Mouse (Mus musculus) monocyte, adult 2 months (primary cell): Measurements from ENCODE around the gene Ak4.

ENCODE experiments used
- DNase-seq, 2 experiments: peaks; one replicate each; pipeline ENCODE4 v3.0.0; 2022; ENCODE audit warnings: low spot score in 2 of 2, low read depth in 1 of 2

Gene Ak4

DNA sequence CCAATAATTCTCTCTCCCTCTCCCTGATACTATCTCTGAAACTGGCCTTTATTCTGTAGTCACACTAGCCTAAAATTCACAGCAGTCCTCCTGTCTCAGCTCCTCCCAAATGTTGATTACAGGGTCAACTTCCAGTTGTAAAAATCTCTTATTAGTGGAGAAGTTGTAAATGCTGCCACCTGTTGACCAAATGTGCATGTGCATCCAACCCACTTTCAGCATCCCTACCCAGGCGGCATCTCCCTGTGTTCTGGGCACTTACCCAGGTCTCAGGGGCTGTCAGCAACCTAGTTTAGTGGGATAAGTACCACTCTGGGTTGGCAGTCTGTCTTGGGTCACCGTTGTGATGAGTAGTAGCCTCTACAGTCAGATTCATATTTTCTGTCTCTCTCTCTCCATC lies 39.3 kb downstream of the Ak4 start:
- no peak for DNase-seq

DNA sequence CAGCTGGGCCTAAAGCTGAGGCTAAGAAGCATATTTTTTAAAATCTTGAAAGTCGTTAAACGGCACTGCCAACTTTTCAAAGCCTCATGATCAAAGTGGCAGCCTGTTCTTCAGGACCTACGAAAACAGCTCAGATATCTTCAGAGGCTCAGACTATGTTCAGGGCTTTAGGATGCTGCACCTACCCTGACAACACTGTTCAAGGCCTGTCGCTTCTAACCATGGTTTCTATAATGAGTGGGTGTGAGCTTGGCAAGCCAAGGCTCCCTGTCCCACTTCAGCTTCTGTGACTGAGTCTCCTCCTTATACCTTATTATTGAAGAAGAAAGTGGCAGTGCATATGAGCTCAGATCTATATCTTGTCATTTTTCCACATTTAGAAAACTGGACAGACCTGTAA lies 40.3 kb downstream of the Ak4 start:
- DNase-seq = no peak

DNA sequence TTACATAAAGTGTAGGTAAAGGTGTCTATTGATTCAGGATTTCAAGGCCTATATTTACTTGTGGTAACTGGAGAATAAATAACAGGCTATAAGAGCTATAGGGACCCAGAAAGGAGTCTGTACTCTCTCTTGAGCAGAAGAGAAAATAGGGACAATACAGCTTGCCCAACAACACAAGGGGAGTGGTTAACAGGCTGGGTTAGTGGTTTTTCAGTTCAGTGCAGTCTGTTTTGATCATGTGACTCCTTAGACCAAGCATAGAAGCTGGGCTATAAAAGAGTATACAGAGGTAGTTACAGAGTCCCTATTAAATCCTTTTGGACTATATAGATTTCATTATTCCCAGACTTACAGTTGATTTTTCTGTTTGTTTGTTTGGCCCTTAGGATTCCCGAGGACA lies 41.0 kb downstream of the Ak4 start:
- no peak for DNase-seq

DNA sequence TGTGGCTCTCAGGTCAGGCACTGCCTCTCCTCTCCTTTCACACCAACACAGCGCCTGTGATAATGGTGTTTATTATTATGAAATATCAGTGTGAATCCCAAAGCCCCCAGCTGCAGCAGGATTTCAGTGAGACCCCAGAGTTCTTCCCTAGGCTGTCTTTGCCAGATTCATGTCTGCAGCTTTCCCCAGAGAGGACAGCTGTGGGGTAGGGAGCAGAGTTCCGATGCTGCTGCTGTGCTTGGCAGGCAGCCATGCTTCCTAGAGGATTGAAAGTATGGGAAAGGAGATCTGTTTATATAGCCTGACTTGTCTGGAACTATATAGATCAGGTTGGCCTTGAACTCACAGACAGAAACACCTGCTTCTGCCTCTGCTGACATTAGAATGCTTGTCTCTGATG lies 43.0 kb downstream of the Ak4 start:
- DNase-seq = no peak

DNA sequence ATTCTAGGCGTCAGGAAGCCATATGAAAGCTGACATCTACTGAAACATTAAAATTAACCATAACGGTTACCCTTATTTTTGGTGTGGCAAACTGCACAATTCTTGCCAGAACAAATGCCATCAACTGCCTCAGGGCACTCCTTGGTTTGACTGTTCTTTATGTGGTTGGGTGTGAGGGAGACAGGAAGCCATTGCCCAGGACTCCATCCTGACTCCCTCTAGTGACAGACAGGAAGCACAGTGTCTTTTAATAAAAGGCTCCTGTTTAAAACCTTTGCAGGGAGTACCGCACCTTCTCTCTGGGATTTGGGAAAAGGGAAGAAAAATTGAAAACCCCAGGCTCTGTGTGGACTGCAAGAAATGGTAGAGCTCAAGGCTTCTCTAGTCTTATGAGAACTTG lies 47.2 kb downstream of the Ak4 start:
- no peak for DNase-seq

DNA sequence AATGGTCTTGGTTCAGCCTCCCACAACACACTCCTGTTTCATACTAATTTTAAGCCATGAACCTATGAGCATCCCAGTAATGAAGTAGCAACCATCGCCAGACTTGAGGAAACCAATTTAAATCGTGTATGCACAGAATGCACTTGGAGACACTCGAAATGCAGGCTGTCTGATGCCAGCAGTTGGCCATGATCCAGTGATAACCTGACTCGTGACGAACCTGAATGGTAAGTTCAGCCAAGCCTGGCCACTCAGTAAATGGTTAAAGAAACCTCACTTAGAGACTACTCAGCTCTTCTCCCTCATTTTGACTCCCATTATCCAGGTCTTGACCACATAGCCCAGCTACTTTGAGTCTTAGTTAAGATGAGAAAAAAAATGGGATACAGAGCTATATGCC lies 50.2 kb downstream of the Ak4 start:
- no peak for DNase-seq

GRCm38 (mm10) chr4:101470543-101470942 lies 51.5 kb downstream of the Ak4 start:
- no peak for DNase-seq

- DNase-seq = no peak
Observed at GRCm38 (mm10) chr4:101472767-101473166, 53.7 kb downstream of the Ak4 start.

DNA sequence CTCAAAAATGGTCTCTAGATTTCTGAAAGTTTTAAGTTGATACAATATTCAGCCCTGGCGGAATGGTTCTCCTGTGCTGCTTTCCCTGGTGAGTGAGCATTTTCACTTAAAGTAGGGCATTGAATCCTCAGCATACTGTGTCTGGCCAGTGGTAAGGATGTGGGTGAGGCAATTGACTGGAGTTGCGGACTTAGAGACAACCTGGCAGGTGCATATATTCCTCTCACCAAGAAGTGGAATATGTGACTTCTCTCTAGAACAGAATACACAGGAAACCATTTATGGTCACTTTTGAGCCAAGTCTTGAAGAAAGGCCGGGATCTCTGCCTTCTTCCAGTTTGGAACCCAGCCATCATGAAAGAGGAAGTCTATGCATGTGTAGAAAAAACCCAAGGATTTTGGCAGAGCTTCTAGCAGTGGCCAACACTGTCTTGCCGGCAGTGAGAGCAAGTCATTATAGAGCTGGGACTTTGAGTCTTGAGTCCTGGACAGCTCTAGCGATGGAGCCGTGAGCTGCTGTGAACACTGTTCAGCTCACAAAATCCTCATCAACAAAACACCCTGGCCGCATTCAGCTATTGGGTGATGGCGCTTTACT lies 71.3 kb downstream of the Ak4 start:
- DNase-seq = no peak

DNA sequence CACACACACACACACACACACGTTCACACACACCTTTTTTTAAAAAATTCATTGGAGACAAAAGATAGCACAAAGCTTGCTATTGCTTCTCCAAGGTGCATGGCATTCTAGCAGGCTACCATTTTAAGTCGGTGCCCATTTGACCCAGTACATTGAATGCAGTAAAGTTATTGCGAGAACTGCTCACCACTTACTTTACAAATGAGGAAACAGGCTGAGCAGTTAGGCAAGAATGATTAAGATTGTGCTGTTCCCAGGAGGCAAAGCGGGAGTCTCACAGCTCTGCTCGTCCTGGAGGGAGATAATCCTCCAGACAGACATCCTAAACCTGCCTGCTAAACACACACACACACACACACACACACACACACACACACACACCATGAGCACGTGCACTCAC lies 72.6 kb downstream of the Ak4 start:
- no peak for DNase-seq

DNA sequence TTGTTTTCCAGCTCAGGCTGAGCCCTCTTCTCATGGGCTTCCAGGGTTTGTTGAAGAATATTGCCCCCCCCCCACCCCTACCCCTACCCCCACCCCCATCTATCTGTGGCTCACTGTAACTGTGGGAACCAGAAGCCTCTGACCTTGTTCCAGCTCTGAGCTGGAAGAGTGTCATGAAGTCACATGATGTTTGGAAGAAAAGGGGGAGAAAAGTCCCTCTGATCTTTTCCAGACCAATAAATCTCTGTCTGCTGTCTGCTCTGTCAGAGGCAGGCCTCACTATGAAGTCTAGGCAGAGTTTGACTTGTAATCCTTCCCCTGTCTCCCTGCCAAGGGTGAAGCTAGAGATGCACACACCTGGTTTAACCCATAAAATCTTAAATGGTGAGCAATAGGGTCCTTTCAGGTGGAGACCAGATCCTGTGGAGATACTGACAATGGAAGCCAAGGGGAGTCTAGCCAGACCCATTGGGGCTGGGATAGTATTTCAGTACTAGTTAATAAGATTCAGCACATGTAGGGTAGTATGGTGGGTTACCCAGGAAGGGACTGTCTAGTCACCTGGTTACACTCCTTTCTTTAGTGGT lies 74.6 kb downstream of the Ak4 start:
- DNase-seq = no peak

DNA sequence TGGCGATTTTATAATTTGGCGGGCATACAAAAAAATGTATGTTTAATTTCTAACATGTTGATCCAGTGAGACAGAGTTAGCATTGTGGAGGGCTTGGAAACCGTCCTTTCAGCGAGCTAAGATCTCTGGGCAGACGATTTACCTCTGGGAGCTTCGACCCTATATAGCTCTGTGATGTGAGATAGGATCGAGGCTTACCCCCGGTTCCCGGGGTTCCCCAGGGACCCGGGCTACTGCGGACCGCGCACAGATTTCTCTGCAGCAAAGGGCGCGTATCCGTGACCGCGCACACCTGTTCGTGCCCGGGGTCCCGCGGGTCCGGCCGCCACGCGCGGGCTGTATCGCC lies 77.1 kb downstream of the Ak4 start:
- no peak for DNase-seq

DNA sequence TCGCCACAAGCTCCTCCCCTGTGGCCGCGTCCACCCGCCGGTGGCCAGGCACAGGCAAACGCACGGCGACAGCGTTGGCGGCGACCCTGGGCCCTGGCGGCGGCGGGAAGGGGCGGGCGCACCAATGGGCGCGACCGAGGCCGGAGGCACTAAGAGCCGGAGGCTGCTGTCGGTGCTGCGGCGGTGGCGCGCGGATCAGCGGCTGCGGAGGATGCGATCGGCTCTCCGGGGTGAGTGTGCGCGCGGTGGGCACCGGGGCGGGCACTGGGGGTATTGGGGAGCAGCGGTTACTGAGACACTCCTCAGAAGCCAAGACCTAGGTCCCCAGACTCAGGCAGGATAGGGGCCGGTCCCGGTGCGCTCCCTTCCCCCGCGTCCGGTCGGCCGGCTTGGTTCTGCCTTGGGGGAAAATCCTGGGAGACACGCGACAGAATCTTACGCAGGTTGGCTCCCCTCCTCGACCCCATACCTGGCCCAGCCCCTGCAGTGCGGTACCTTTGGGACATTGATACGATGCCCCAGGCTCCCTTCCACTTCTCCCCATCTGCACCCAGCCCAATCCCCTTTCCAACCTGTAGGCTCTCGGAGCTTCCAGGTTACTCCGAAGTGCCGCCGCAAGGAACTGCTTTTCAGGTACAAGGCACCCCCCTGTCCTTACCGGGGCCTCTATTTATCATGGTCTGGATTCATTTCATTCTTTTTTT lies 77.6 kb downstream of the Ak4 start, which contains the start of gene Dnajc6:
TSS of gene Dnajc6 (plus strand) at position 115 of the 704 bp plus-strand sequence.
- DNase-seq = no peak

DNA sequence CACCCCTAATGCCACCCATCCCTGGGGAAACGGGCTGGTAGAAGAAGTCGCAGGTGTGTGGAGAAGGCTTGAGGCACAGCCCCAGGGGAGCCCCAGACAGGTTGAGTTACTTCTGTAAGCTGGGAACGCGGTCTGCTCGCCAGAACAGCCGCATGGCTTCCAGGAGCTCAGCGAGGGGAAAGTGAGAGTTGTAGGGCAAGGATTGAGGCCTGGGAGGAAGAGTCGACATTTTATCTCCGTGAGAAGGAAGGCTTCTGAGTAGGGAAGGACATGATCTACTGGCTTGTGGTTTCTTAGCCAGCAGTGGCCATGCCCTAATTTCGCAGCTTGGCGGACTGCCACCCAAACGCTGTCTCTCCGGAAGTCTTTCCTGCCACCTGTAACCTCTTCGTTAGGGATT lies 78.3 kb downstream of the Ak4 start:
- DNase-seq = no peak

- no peak for DNase-seq
Observed at GRCm38 (mm10) chr4:101504470-101505007, 85.5 kb downstream of the Ak4 start.

GRCm38 (mm10) chr4:101505966-101506365 lies 86.9 kb downstream of the Ak4 start:
- no peak for DNase-seq

DNA sequence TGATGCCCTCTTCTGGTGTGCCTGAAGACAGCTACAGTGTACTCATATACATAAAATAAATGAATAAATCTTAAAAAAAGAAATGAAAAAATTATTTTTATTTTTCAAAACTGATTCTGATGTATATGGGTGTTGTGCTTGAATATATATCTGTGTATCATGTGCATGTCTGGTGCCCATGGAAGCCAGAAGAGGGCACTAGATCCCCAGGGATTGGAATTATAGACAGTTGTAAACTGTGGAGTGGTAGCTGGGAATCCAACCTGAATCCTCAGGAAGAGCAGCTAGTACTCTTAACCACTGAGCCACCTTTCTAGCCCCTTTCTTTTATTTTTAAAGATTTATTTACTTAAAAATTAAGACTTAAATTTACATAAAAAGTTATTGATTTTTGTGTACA lies 87.3 kb downstream of the Ak4 start:
- DNase-seq = no peak

DNA sequence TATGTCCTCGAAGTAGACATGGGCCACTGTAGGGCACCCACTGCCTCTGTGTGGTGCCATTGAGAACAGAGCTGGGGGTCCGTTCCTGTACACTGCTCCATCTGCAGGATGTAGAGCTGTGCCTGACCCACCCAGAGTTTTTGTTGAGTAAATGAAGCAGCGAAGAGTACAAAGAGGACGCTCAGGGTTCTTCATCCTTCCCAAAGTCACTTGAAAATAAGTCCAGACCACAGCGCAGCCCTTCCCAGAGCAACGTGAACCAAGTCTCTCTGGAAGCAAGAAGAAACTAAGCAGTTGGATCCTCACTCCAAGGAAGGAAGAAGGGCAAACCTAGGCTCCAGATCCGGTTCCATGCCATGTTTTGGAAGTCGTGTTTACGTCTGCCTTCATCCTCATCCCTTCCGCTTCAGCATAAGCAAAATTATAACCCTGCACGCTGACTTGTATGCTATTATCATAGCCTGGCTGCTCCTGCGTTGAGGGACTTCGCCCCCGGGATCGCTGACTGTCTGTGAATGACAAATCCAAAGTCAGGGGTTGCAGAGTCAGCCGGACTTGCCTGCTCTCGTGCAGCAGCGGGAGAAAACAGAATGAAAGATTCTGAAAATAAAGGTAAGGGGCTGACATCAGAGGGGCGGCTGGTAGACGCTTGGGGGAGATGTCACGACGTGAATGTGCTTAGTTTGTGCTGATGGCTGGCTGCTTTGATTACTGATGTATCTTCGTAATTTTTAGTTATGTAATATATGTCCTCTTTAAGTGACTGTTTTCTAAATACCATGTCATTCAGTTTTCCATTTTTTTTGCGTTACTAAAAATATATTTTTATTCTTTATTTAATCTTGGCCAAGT lies 88.7 kb downstream of the Ak4 start:
- DNase-seq = no peak

DNA sequence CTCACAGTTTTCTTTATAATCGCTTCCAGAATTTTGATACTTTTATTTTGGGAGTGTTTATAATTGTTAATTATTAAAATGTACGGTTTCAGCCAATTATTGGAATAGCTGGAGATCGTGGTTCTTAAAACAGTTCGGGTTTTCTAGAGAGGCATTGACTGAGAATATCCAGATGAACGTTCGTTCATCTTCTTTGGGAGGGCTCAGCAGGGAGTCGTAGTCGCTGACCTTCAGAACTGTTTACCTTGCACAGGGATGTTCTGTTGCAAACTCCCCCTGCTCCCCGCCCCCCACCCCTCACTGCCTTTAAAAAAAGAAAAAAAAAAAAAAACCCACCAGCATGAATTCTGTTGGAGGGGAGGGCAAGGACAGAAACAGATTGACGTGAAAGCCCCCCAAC lies 89.4 kb downstream of the Ak4 start:
- no peak for DNase-seq

DNA sequence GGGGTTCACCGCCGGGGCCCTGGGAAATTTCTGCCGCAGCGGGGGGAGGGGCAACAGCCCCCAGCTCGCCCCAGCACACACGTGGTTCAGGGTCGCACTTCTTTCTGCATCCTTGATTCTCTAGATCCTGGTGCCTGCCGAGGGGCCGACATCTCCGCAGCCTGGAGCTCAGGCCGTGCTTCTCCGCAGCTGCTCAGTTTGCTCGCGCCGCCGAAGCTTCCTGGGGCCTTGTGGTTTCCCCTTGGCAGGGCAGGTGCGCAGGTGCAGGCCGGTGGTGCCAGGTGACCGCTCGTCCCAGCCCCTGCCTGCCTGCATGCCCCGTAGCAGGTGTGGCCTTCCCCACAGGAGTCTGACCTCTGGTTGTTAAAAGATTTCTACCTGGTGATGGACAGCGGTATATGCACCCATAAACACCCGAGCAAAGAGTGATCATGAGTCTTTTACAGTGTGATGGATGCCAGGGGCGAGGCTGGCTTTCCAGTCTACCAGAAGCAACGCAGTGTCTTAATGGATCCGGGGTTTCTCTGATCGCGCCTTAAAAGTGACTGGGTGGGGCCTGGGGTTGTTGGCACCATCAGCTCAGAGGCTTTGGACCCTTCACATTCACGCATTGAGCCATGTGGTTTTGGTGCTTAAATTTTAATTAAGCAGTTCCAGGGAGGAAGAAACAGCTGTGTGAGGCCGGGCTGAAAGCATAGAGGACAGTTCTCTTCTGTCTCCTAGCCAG lies 89.9 kb downstream of the Ak4 start:
- DNase-seq = no peak
